Mouse (Mus musculus): ENCODE measurements around the gene Anapc15. TPM values are rescaled to one million over a fixed set of nuclear protein-coding genes. Genes with fewer than 3 reads are reported as not detected.

The Anapc15 gene
- polyA plus RNA-seq, 1 experiment from 2014 or later, result 82.2 TPM

- Histone ChIP-seq H3K4me3 (no peak overlapping the region), H3K9me3 (replicated peaks) (no peaks in the 10 kb centered on the region), H3K36me3 (peaks cover 45% of the 10 kb centered on the region), H3K27me3 (replicated peaks) (peaks cover 43% of the 10 kb centered on the region), H3K9ac (no peak overlapping the region), H3K27ac (no peak overlapping the region), H3K4me2 (no peak overlapping the region), H3K4me1 (peaks cover 31% of the 10 kb centered on the region)
- ATAC-seq, result no peak
- WGBS (ENCODE audit: insufficient replicate concordance), result 58% methylated on average over 3 of the region's 3 CpGs
These were observed 29.5 kb upstream of the Anapc15 start for GRCm38 (mm10) chr7:101833916-101834584.

GRCm38 (mm10) chr7:101834903-101835302 lies 28.6 kb upstream of the Anapc15 start:
- Histone ChIP-seq H3K4me2 (peak overlapping the region; percentile 88; the same call in 1 of the 2 replicates), H3K27ac (no peak overlapping the region), H3K4me1 (peaks cover 31% of the 10 kb centered on the region), H3K4me3 (no peak overlapping the region), H3K36me3 (peaks cover 37% of the 10 kb centered on the region), H3K9ac (no peak overlapping the region), H3K27me3 (replicated peaks) (peaks cover 51% of the 10 kb centered on the region), H3K9me3 (replicated peaks) (no peaks in the 10 kb centered on the region)
- ATAC-seq, result no peak
- 63% methylated on average over 3 of the region's 3 CpGs for WGBS (ENCODE audit: insufficient replicate concordance)

- WGBS (ENCODE audit: insufficient replicate concordance), result 52% methylated on average over 5 of the region's 5 CpGs
- Histone ChIP-seq H3K27ac (no peak overlapping the region), H3K27me3 (replicated peaks) (peaks cover 58% of the 10 kb centered on the region), H3K36me3 (peaks cover 30% of the 10 kb centered on the region), H3K9me3 (replicated peaks) (no peaks in the 10 kb centered on the region), H3K4me3 (peak overlapping the region; percentile 64), H3K9ac (0 out of 2 replicates have a peak overlapping the region, but pooled peaks have one; percentile 75), H3K4me1 (peaks cover 31% of the 10 kb centered on the region), H3K4me2 (peak overlapping the region; percentile 88)
- ATAC-seq, result no peak
These were observed 27.9 kb upstream of the Anapc15 start for GRCm38 (mm10) chr7:101835457-101836109.

- Histone ChIP-seq H3K27me3 (replicated peaks) (peaks cover 60% of the 10 kb centered on the region), H3K9ac (peak overlapping the region; percentile 75), H3K27ac (peak overlapping the region; percentile 74), H3K4me1 (peaks cover 31% of the 10 kb centered on the region), H3K4me3 (peak overlapping the region; percentile 64), H3K4me2 (peak overlapping the region; percentile 88), H3K9me3 (replicated peaks) (no peaks in the 10 kb centered on the region), H3K36me3 (peaks cover 21% of the 10 kb centered on the region)
- peak; percentile 44 for ATAC-seq
- WGBS (ENCODE audit: insufficient replicate concordance), result under 1% methylated on average over 62 of the region's 63 CpGs
These were observed 27.0 kb upstream of the Anapc15 start for GRCm38 (mm10) chr7:101836271-101837153.

DNA sequence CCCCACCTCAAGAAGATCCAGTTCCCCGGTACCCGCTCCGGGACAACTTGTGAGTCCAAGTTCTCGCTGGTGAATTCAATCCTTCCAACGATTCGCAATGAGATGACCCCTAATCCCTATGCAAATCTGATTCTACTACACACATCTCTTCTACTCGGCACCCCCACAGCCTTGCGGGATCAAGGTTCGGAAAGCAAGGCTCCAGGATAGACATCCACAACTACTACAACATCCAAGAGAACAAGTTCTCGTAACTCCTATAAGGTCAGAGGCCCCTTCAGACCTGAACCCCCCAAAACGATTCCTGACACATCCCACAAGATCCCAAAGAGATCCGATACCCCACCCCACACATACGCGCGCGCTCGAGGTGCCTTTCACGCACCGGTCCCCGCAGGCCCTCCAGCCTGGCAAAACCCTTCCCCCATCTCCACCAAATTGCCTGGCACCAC lies 26.3 kb upstream of the Anapc15 start:
- Histone ChIP-seq H3K4me3 (peak overlapping the region; percentile 64), H3K9ac (peak overlapping the region; percentile 75), H3K9me3 (replicated peaks) (no peaks in the 10 kb centered on the region), H3K36me3 (peaks cover 14% of the 10 kb centered on the region), H3K4me1 (peaks cover 31% of the 10 kb centered on the region), H3K27me3 (replicated peaks) (peaks cover 60% of the 10 kb centered on the region), H3K4me2 (peak overlapping the region; percentile 88), H3K27ac (peak overlapping the region; percentile 71)
- ATAC-seq, result no peak
- 2% methylated on average over 20 of the region's 20 CpGs for WGBS (ENCODE audit: insufficient replicate concordance)

- H3K4me1 ChIP-seq, result peaks cover 31% of the 10 kb centered on the region
- H3K36me3 ChIP-seq, result peaks cover 8% of the 10 kb centered on the region
- H3K4me3 ChIP-seq, result peak within 1 kb of the TSS; percentile 64
- H3K9ac ChIP-seq, result peak within 1 kb of the TSS; percentile 75
- 1% methylated on average over 64 of the region's 64 CpGs for WGBS (ENCODE audit: insufficient replicate concordance)
- H3K27ac ChIP-seq, result peak within 1 kb of the TSS; percentile 71
- H3K4me2 ChIP-seq, result peak within 1 kb of the TSS; percentile 88
- no peaks in the 10 kb centered on the region for H3K9me3 ChIP-seq (replicated peaks)
- ATAC-seq, result peak; percentile 40
- peaks cover 60% of the 10 kb centered on the region for H3K27me3 ChIP-seq (replicated peaks)
These were observed 25.7 kb upstream of the Anapc15 start, which contains the start of gene Inppl1 for GRCm38 (mm10) chr7:101837606-101838471. TSS of gene Inppl1 (minus strand) at chr7:101838229.

- WGBS (ENCODE audit: insufficient replicate concordance), result 56% methylated on average over 6 of the region's 6 CpGs
- Histone ChIP-seq H3K4me1 (no peaks in the 10 kb centered on the region), H3K4me2 (no peak overlapping the region), H3K27ac (no peak overlapping the region), H3K36me3 (no peaks in the 10 kb centered on the region), H3K9me3 (replicated peaks) (no peaks in the 10 kb centered on the region), H3K27me3 (replicated peaks) (peaks cover 15% of the 10 kb centered on the region), H3K4me3 (no peak overlapping the region), H3K9ac (no peak overlapping the region)
- ATAC-seq, result no peak
These were observed 19.3 kb upstream of the Anapc15 start for GRCm38 (mm10) chr7:101844186-101844585.

- H3K27me3 ChIP-seq (replicated peaks), result 0 out of 2 replicates have a peak, but pooled peaks cover 3% of the 10 kb centered on the region
- no peak for ATAC-seq
- H3K9me3 ChIP-seq (replicated peaks), result no peaks in the 10 kb centered on the region
- H3K36me3 ChIP-seq, result no peaks in the 10 kb centered on the region
- no peak overlapping the region for H3K4me2 ChIP-seq
- WGBS (ENCODE audit: insufficient replicate concordance), result 79% methylated on average over 1 of the region's 1 CpGs
- H3K4me3 ChIP-seq, result no peak overlapping the region
- H3K4me1 ChIP-seq, result no peaks in the 10 kb centered on the region
- H3K27ac ChIP-seq, result no peak overlapping the region
- no peak overlapping the region for H3K9ac ChIP-seq
These were observed 15.6 kb upstream of the Anapc15 start for GRCm38 (mm10) chr7:101847934-101848333.

DNA sequence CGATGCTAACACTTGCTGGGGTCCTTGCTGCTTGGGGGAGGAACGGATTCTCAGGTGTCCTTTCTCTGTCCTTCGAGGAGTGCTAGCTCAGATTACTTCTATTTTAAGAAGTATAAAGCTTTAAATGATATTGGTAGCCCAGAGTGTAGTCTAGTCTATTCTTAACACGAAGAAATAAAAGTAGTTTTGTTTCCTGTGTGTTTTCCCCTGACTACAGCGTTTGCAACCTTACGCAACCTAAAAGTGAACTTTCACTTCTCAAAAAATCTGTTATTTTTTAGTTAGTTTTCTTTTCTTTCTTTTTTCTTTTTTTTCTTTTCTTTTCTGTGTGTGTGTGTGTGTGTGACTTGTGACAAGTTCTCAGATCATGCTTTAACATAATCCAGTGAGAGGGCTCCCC lies 11.8 kb upstream of the Anapc15 start:
- ATAC-seq, result no peak
- H3K4me1 ChIP-seq, result no peaks in the 10 kb centered on the region
- H3K9ac ChIP-seq, result no peak overlapping the region
- H3K4me3 ChIP-seq, result no peak overlapping the region
- no peaks in the 10 kb centered on the region for H3K36me3 ChIP-seq
- no peak overlapping the region for H3K4me2 ChIP-seq
- 65% methylated on average over 6 of the region's 6 CpGs for WGBS (ENCODE audit: insufficient replicate concordance)
- no peaks in the 10 kb centered on the region for H3K9me3 ChIP-seq (replicated peaks)
- peaks cover 7% of the 10 kb centered on the region; the same call in 1 of the 2 replicates for H3K27me3 ChIP-seq (replicated peaks)
- H3K27ac ChIP-seq, result no peak overlapping the region

- H3K27me3 ChIP-seq (replicated peaks), result peaks cover 7% of the 10 kb centered on the region; the same call in 1 of the 2 replicates
- ATAC-seq, result no peak
- no peaks in the 10 kb centered on the region for H3K36me3 ChIP-seq
- WGBS (ENCODE audit: insufficient replicate concordance), result 72% methylated on average over 6 of the region's 6 CpGs
- no peak overlapping the region for H3K9ac ChIP-seq
- no peak overlapping the region for H3K27ac ChIP-seq
- H3K4me3 ChIP-seq, result no peak overlapping the region
- no peak overlapping the region for H3K4me2 ChIP-seq
- H3K4me1 ChIP-seq, result no peaks in the 10 kb centered on the region
- H3K9me3 ChIP-seq (replicated peaks), result no peaks in the 10 kb centered on the region
These were observed 10.7 kb upstream of the Anapc15 start for GRCm38 (mm10) chr7:101852846-101853245.

DNA sequence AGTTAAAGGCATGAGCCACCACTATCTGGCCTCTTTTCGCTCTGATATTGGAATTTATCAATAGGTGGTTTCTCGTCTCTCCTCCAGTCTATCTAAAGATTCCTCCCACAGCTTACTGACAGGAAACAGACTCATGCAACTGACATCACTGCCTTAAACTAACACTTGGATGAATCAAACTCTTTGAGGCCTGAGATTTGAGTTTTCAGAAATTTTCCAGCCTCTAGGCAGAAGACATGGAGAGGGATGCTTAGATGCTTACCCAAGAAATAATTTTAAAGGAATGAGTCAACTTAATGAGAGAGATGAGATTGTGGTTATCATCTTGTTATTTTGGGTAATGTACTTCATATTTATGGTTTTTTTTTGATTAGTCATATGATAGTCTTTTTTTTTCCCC lies 9.7 kb upstream of the Anapc15 start:
- Histone ChIP-seq H3K36me3 (no peaks in the 10 kb centered on the region), H3K4me1 (no peaks in the 10 kb centered on the region), H3K27me3 (replicated peaks) (peaks cover 7% of the 10 kb centered on the region; the same call in 1 of the 2 replicates), H3K9me3 (replicated peaks) (no peaks in the 10 kb centered on the region), H3K4me2 (no peak overlapping the region), H3K4me3 (no peak overlapping the region), H3K9ac (no peak overlapping the region), H3K27ac (no peak overlapping the region)
- WGBS (ENCODE audit: insufficient replicate concordance), result 33% methylated on average over 2 of the region's 2 CpGs
- ATAC-seq, result no peak

All from liver, embryonic 12.5 days (tissue).